Mouse (Mus musculus) limb, embryonic 14.5 days (tissue): ENCODE data around the gene Rbm4. TPM values are rescaled to one million over a fixed set of nuclear protein-coding genes. Genes with fewer than 3 reads are reported as not detected.
"Not testable (repeated sequence)": the region's sequence is repeated elsewhere in the genome, so short reads cannot be mapped to it uniquely, and the experiment has no call there.

Source experiments
- ATAC-seq: fragments of 200-750 bp; cut with Nextera tagmentation; 2 replicates; pipeline ENCODE4 v1.8.0; 2017; ENCODE audit warnings: low read depth, moderate number of reproducible peaks, moderate TSS enrichment; ENCODE audit not compliant: low FRiP score
- DNase-seq: peaks from one replicate; pipeline ENCODE4 v3.0.0-alpha.2; 2015; ENCODE audit warnings: low spot score
- H3K27ac ChIP-seq: fragments of 300-500 bp; sonication (generic); replicated peaks from 2 replicates; pipeline ENCODE4 v1.5.1; 2014; ENCODE audit warnings: low read depth, mild to moderate bottlenecking, low read length, moderate library complexity, mixed read lengths
- H3K27me3 ChIP-seq: fragments of 300-500 bp; sonication (generic); 2 replicates; pipeline ENCODE4 v1.6.1; 2014; ENCODE audit warnings: low read length, mixed read lengths; ENCODE audit not compliant: control insufficient read depth, insufficient read depth
- H3K36me3 ChIP-seq: fragments of 300-500 bp; sonication (generic); 2 replicates; pipeline ENCODE4 v1.6.1; 2014; ENCODE audit warnings: mild to moderate bottlenecking, low read length, moderate library complexity, mixed read lengths; ENCODE audit not compliant: control insufficient read depth, insufficient read depth
- H3K4me1 ChIP-seq: fragments of 300-500 bp; sonication (generic); 2 replicates; pipeline ENCODE4 v1.6.1; 2014; ENCODE audit warnings: antibody characterized with exemption, low read length, mixed read lengths; ENCODE audit not compliant: control insufficient read depth, insufficient read depth
- H3K4me2 ChIP-seq: fragments of 300-500 bp; sonication (generic); replicated peaks from 2 replicates; pipeline ENCODE4 v1.6.1; 2014; ENCODE audit warnings: low read depth, mild to moderate bottlenecking, low read length, moderate library complexity; ENCODE audit not compliant: severe bottlenecking
- H3K4me3 ChIP-seq: fragments of 300-500 bp; sonication (generic); replicated peaks from 2 replicates; pipeline ENCODE4 v1.5.1; 2014; ENCODE audit warnings: low read length
- H3K9ac ChIP-seq: fragments of 300-500 bp; sonication (generic); 2 replicates; pipeline ENCODE4 v1.6.1; 2014; ENCODE audit warnings: mild to moderate bottlenecking, low read depth, low read length, moderate library complexity; ENCODE audit not compliant: severe bottlenecking
- H3K9me3 ChIP-seq: fragments of 300-500 bp; sonication (generic); 2 replicates; pipeline ENCODE4 v1.6.1; 2016; ENCODE audit warnings: low read length; ENCODE audit not compliant: control insufficient read depth
- POLR2A ChIP-seq: fragments of 200-500 bp; IDR thresholded peaks from 2 replicates; pipeline ENCODE4 v1.8.0; 2012; ENCODE audit warnings: inconsistent platforms, mild to moderate bottlenecking, moderate library complexity, borderline replicate concordance; ENCODE audit not compliant: insufficient read depth, insufficient read length; ENCODE audit errors: extremely low read depth
- WGBS: fragments of 180-500 bp; shearing (Covaris S2); extraction: QIAGEN DNeasy Blood & Tissue Kit; methylation state at CpG from one replicate; pipeline ENCODE4 v1.1.7; 2014; 5-methylcytosine and 5-hydroxymethylcytosine counted together
- polyA plus RNA-seq, 2 experiments: library from polyadenylated mRNA; depleted of rRNA in 1 of 2; stranded (reverse) in 1 of 2; unstranded in 1 of 2; fragments of >200 nt; fragmentation: Nextera tagmentation in 1 of 2; extraction: Ambion mirVana in 1 of 2; gene quantifications; 2 replicates each; pipeline versions ENCODE4 v1.2.1 to v1.2.3; 2012 to 2014

Rbm4 gene
- polyA plus RNA-seq, 2 experiments = 78.9 to 111 TPM

DNA sequence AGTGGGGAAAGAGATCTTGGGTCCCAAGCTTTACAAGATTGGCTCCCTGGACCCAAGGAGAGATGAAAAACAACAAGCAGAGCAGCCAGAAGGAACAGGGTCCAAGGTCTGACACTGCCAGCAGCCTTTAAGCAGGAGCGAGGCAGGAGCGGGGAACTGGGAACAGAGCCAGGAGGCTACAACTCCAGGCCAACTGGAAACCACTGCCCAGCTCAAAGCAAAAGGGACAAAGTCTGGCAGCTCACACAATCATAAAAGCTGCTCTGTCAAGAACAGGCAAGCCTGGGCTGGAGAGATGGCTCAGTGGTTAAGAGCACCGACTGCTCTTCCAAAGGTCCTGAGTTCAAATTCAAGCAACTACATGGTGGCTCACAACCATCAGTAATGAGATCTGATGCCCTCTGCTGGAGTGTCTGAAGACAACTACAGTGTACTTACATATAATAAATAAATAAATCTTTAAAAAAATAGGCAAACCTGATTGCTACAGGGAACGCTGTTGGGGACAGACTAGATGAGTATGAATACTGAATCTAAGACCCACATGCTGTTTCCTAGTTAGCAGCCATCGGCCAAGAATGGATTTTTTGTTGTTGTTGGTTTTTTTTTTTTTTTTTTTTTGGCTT lies 27.1 kb upstream of the Rbm4 start:
- WGBS = 75% methylated on average over 5 of the region's 5 CpGs
- Histone ChIP-seq H3K9ac (no peak overlapping the region), H3K4me2 (no peak overlapping the region), H3K27ac (no peak overlapping the region), H3K36me3 (peaks cover 14% of the 10 kb centered on the region), H3K4me3 (no peak overlapping the region), H3K27me3 (no peaks in the 10 kb centered on the region), H3K4me1 (no peaks in the 10 kb centered on the region), H3K9me3 (no peaks in the 10 kb centered on the region)
- no peak for ATAC-seq
- no peak for TF ChIP-seq POLR2A
- peak; percentile 59 for DNase-seq

DNA sequence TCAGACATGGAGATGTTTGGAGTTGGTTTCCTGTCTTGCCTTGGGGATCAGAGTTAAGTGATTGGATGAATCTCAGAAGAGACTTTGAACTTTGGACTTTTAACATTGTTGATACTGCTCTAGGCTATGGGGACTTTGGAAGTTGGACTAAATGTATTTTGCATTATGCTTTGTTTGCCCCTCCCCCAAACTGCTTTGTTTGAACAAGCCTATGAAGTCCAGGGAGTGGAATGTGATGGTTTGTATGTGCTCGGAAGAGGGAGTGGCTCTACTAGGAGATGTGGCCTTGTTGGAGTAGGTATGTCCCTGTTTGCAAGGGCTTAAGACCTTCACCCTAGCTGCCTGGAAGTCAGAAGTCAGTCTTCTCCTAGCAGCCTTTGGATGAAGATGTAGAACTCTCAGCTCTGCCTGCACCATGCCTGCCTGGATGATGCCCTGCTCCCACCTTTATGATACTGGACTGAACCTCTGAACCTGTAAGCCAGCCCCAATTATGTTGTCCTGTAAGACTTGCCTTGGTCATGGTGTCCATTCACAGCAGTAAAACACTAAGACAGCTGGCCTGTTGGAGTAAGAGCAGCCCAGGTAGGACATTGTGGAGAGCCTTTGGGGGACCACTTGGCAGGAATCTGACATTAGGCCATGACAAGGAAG lies 23.6 kb upstream of the Rbm4 start:
- Histone ChIP-seq H3K9me3 (no peaks in the 10 kb centered on the region), H3K9ac (no peak overlapping the region), H3K4me3 (no peak overlapping the region), H3K27ac (no peak overlapping the region), H3K36me3 (no peaks in the 10 kb centered on the region), H3K27me3 (no peaks in the 10 kb centered on the region), H3K4me1 (peaks cover under 1% of the 10 kb centered on the region; the same call in 1 of the 2 replicates), H3K4me2 (no peak overlapping the region)
- no peak for TF ChIP-seq POLR2A
- no peak for ATAC-seq
- DNase-seq = no peak
- 69% methylated on average over 1 of the region's 1 CpGs for WGBS

DNA sequence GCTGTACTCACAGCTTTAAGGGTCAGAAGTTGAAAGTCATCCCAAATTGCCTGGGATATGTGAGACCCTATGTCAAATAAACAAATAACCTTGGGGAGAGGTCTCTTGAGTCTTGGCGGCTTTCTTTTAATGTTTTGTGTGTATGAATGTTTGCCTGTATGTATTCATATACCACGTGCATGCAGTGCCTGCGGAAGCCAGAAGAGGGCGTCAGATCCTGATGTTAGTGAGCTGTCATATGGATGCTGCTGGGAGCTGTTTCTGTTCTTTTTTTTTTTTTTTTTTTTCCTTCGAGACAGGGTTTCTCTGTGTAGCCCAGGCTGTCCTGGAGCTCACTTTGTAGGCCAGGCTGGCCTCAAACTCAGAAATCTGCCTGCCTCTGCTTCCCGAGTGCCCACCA lies 19.3 kb upstream of the Rbm4 start:
- H3K4me3 ChIP-seq = no peak overlapping the region
- no peak overlapping the region for H3K27ac ChIP-seq
- no peak overlapping the region for H3K4me2 ChIP-seq
- H3K9ac ChIP-seq = no peak overlapping the region
- H3K4me1 ChIP-seq = peaks cover 20% of the 10 kb centered on the region
- TF ChIP-seq POLR2A = no peak
- H3K36me3 ChIP-seq = no peaks in the 10 kb centered on the region
- H3K9me3 ChIP-seq = no peaks in the 10 kb centered on the region
- ATAC-seq = no peak
- 83% methylated on average over 6 of the region's 6 CpGs for WGBS
- no peak for DNase-seq
- no peaks in the 10 kb centered on the region for H3K27me3 ChIP-seq

DNA sequence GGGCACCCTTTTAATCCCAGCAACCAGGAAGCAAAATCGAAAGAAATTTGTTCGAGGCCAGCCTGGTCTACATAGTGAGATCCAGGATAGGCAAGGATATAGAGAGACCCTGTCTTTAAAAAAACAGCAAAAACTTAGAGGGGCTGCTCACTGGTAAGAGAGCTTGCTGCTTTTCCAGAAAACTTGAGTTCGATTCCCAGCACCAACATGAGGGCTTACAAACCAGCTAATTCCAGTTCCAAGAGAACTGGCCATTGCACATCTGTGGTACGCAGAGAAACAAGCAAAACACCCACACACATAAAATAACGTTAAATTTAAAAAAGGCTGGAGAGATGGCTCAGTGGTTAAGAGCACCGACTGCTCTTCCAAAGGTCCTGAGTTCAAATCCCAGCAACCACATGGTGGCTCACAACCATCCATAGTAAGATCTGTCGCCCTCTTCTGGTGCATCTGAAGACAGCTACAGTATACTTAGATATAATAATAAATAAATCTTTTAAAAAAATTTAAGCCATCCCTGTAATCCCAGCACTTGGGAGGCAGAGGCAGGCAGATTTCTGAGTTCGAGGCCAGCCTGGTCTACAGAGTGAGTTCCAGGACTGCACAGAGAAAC lies 18.7 kb upstream of the Rbm4 start:
- peak overlapping the region; percentile 95 for H3K27ac ChIP-seq
- not testable (repeated sequence) for H3K36me3 ChIP-seq, H3K9me3 ChIP-seq, H3K27me3 ChIP-seq, ATAC-seq, DNase-seq
- peak overlapping the region; percentile 88 for H3K9ac ChIP-seq
- H3K4me2 ChIP-seq = peak overlapping the region; percentile 93
- peaks cover 21% of the 10 kb centered on the region for H3K4me1 ChIP-seq
- WGBS = 76% methylated on average over 8 of the region's 8 CpGs
- H3K4me3 ChIP-seq = peak overlapping the region; percentile 91

DNA sequence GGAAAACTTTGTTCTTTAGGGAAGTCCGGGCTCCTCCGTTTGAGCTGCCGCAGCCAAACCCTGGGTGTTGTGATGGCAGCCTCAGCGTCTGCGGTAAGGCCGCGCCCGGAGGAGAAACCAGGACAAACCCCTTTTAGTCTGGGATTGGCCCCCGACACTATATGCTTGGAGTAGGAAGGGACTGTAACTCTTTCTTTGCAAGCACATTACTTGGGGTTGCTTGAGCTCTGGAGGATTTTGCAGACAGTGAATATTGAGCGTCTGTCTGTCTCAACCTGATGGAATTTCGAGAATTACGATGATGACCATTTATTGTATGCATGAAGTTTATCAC lies 18.2 kb upstream of the Rbm4 start:
- peak overlapping the region; percentile 91 for H3K4me3 ChIP-seq
- DNase-seq (no peak), ATAC-seq (peak; percentile 68)
- no peaks in the 10 kb centered on the region for H3K9me3 ChIP-seq
- no peaks in the 10 kb centered on the region for H3K36me3 ChIP-seq
- H3K4me2 ChIP-seq = peak overlapping the region; percentile 93
- peak overlapping the region; percentile 95 for H3K27ac ChIP-seq
- no peaks in the 10 kb centered on the region for H3K27me3 ChIP-seq
- no peak for TF ChIP-seq POLR2A
- WGBS = 3% methylated on average over 12 of the region's 12 CpGs
- H3K4me1 ChIP-seq = peaks cover 21% of the 10 kb centered on the region
- peak overlapping the region; percentile 88 for H3K9ac ChIP-seq
